Mouse (Mus musculus) forebrain, embryonic 10.5 days (tissue): ENCODE data around the gene Rbm20. TPM values are rescaled to one million over a fixed set of nuclear protein-coding genes. Genes with fewer than 3 reads are reported as not detected.

ENCODE experiments used
- DNase-seq: peaks from one replicate; pipeline ENCODE4 v3.0.0-alpha.2; 2017; ENCODE audit warnings: low spot score; ENCODE audit errors: extremely low spot score
- H3K27ac ChIP-seq: fragments of 300-500 bp; sonication (generic); 2 replicates; pipeline ENCODE4 v1.5.1; 2016; ENCODE audit warnings: mild to moderate bottlenecking
- H3K27me3 ChIP-seq: fragments of 300-500 bp; sonication (generic); 2 replicates; pipeline ENCODE4 v1.6.1; 2016; ENCODE audit warnings: mild to moderate bottlenecking; ENCODE audit not compliant: poor library complexity, severe bottlenecking
- H3K36me3 ChIP-seq: fragments of 300-500 bp; sonication (generic); replicated peaks from 2 replicates; pipeline ENCODE4 v1.6.1; 2016; ENCODE audit warnings: mild to moderate bottlenecking, moderate library complexity
- H3K4me1 ChIP-seq: fragments of 300-500 bp; sonication (generic); 2 replicates; pipeline ENCODE4 v1.6.1; 2016
- H3K4me3 ChIP-seq: fragments of 300-500 bp; sonication (generic); 2 replicates; pipeline ENCODE4 v1.5.1; 2016; ENCODE audit warnings: mild to moderate bottlenecking, moderate library complexity
- H3K9me3 ChIP-seq: fragments of 300-500 bp; sonication (generic); 2 replicates; pipeline ENCODE4 v1.6.1; 2016; ENCODE audit warnings: mild to moderate bottlenecking, moderate library complexity
- WGBS: fragments of 180-500 bp; shearing (Covaris S2); methylation state at CpG from one replicate; pipeline ENCODE4 v1.1.7; 2016; 5-methylcytosine and 5-hydroxymethylcytosine counted together
- polyA plus RNA-seq: library from polyadenylated mRNA; unstranded; fragments of >200 nt; fragmentation: Nextera tagmentation; extraction: Ambion mirVana; gene quantifications from 2 replicates; pipeline ENCODE4 v1.2.1, GENCODE M21; 2016

Gene Rbm20
- polyA plus RNA-seq, 1 experiment from 2014 or later: 1.6 TPM

DNA sequence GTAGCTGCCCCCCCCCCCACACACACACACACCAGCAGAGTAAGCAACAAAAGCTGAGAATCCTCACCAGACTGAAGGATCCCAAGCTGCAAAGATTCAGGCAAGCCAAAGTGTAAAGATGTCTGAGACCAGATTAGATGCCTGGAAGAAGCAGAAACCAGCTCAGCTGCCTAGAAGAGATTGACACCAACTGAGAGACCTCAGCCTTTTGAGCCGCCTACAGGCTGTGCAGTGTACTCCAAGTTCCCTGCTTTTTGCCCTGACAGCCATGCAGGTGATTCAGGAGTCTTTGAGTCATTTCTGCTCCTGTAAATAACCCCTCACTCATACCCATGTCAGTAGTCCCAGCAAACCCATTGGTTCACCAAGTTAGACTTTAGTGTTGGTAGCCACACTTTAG, 203.4 kb downstream of the Rbm20 start:
- Histone ChIP-seq H3K4me3 (no peak overlapping the region), H3K4me1 (peaks cover 10% of the 10 kb centered on the region), H3K27me3 (no peaks in the 10 kb centered on the region), H3K27ac (no peak overlapping the region), H3K36me3 (no peaks in the 10 kb centered on the region), H3K9me3 (no peaks in the 10 kb centered on the region)
- no peak for DNase-seq
- WGBS: 80% methylated on average over 1 of the region's 1 CpGs

DNA sequence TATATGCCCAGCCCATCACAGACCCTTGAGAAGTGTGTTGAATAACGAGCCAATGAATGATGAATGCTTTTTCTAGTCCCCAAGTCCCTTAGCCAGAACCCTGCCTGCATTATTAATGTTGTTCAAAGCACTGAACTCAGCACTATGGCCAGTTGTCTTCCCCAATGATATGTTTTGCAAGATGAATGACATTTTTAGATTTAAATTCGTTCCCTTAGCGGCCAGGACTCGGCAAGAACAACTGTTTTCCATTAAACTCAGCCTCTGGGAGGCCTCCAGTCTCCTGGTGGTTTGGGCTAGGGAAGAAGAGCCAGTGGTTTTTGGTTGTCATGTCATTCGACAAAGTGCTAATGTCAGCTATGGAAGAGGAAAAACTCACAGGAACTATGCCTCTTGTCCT, 204.7 kb downstream of the Rbm20 start:
- H3K4me3 ChIP-seq: no peak overlapping the region
- peaks cover 13% of the 10 kb centered on the region for H3K4me1 ChIP-seq
- H3K27ac ChIP-seq: no peak overlapping the region
- 75% methylated on average over 5 of the region's 5 CpGs for WGBS
- no peaks in the 10 kb centered on the region for H3K27me3 ChIP-seq
- DNase-seq: no peak
- no peaks in the 10 kb centered on the region for H3K9me3 ChIP-seq
- no peaks in the 10 kb centered on the region for H3K36me3 ChIP-seq

GRCm38 (mm10) chr19:53885450-53885849, 208.3 kb downstream of the Rbm20 start:
- H3K36me3 ChIP-seq: no peaks in the 10 kb centered on the region
- peak; percentile 30 for DNase-seq
- H3K4me1 ChIP-seq: peaks cover 13% of the 10 kb centered on the region
- no peak overlapping the region; the same call in 1 of the 2 replicates for H3K4me3 ChIP-seq
- no peaks in the 10 kb centered on the region for H3K9me3 ChIP-seq
- 20% methylated on average over 10 of the region's 10 CpGs for WGBS
- H3K27me3 ChIP-seq: no peaks in the 10 kb centered on the region
- peak overlapping the region; percentile 66 for H3K27ac ChIP-seq

DNA sequence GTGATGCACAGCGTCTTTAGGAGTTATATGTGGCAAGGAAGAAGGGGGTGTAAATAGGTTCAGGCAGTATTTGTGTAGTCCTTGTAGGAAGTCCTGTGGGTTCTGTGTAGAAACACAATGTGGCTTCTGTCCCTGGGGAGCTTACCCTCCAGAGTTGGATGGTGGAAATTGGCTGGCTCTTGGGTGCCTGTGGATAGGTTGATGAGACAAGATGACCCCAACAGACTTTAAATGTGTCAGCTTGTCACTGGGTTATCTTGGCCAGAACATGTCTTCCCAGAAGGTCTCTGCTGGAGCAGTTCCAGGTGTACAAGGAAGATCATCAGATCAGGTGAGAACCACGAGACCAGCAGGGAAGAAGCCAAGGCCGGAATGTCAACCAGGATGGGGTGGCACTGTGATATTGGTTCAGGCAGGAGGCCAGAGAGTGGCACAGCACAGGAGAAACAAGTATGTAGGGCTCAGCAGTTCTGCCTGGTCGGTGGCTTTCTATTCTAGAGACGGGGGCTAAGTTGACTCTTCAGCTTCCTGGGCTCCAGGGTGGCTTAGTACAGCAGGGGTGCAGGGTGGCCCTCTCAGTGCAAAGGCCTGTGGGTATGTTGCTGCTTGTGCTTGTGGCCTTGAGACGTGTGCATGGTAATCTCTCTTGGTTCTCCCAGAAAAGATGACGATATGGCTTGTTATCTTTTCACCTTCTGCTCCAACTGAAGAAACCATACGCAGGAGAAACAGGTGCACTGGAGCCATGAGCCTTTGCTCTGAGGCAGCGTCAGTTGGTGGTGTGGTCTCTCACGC, 209.7 kb downstream of the Rbm20 start:
- Histone ChIP-seq H3K27me3 (no peaks in the 10 kb centered on the region), H3K4me3 (no peak overlapping the region), H3K27ac (0 out of 2 replicates have a peak overlapping the region, but pooled peaks have one; percentile 5), H3K9me3 (no peaks in the 10 kb centered on the region), H3K4me1 (peaks cover 19% of the 10 kb centered on the region), H3K36me3 (no peaks in the 10 kb centered on the region)
- DNase-seq: no peak
- 91% methylated on average over 10 of the region's 10 CpGs for WGBS

DNA sequence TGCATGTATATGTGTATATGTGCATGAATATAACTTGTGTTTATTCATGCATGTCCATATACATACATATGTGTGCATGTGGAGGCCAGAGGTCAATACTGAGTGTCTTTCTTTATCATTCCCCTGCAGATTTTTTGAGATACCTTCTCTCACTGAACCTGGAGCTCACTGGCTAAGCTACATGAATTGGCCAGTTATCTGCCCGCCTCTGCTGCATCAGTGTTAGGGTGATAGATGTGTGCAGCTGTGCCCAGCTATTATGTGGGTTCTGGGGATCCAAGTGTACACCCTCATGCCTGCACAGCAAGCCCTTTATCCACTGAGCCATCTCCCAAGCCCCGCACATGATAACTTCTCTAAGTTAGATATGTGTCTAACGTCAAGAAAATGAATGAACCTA, 210.7 kb downstream of the Rbm20 start:
- no peaks in the 10 kb centered on the region for H3K9me3 ChIP-seq
- H3K27me3 ChIP-seq: no peaks in the 10 kb centered on the region
- WGBS: 90% methylated on average over 3 of the region's 3 CpGs
- peaks cover 26% of the 10 kb centered on the region for H3K4me1 ChIP-seq
- no peak overlapping the region for H3K27ac ChIP-seq
- H3K36me3 ChIP-seq: no peaks in the 10 kb centered on the region
- no peak for DNase-seq
- no peak overlapping the region for H3K4me3 ChIP-seq

DNA sequence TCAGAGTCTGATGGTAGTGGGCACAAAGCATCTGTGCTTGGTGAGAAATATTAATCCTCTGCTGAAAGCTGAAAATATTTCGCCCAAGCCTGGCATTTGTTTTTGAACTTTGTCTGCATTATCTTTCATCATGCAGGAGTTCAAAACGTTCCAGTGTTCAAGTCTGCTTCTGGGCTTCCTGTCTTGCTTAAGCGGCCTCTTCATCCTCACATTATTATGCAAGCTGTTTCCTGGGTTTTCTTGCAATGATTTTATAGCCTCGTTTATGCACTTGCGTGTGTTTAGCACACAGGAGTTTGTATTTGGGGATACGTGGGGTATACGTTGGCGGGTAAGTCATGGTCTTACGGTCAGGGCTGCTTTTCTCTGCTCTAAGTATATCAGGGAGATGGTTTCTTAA, 211.2 kb downstream of the Rbm20 start:
- Histone ChIP-seq H3K36me3 (no peaks in the 10 kb centered on the region), H3K9me3 (no peaks in the 10 kb centered on the region), H3K4me3 (no peak overlapping the region), H3K4me1 (peaks cover 29% of the 10 kb centered on the region), H3K27ac (no peak overlapping the region), H3K27me3 (no peaks in the 10 kb centered on the region)
- no peak for DNase-seq
- WGBS: 87% methylated on average over 9 of the region's 9 CpGs

DNA sequence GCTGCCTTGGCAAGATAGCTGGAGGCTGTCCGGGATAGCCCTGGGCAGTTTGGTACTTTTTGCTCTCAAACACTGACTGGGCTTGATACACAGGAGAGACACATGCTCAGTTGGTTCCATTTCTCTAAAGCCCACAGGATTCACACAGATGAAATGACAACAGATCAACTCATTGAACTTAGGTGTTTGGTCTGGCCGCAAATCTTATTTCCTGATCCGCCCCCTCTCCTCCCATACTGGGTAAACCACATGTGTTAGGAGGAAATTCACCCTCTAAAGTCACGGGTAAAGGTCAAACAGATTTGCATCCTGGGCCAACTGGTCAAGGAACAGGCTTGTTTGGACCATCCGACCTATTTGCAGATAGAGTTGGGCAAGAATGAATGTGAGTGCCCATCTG, 212.4 kb downstream of the Rbm20 start:
- Histone ChIP-seq H3K27me3 (no peaks in the 10 kb centered on the region), H3K36me3 (no peaks in the 10 kb centered on the region), H3K27ac (no peak overlapping the region), H3K4me1 (peaks cover 29% of the 10 kb centered on the region), H3K9me3 (no peaks in the 10 kb centered on the region), H3K4me3 (no peak overlapping the region)
- no peak for DNase-seq
- 77% methylated on average over 5 of the region's 5 CpGs for WGBS

GRCm38 (mm10) chr19:53890274-53890673, 213.2 kb downstream of the Rbm20 start:
- no peak overlapping the region for H3K4me3 ChIP-seq
- no peak overlapping the region for H3K27ac ChIP-seq
- no peaks in the 10 kb centered on the region for H3K36me3 ChIP-seq
- H3K4me1 ChIP-seq: peaks cover 23% of the 10 kb centered on the region
- H3K27me3 ChIP-seq: no peaks in the 10 kb centered on the region
- H3K9me3 ChIP-seq: no peaks in the 10 kb centered on the region
- WGBS: 56% methylated on average over 5 of the region's 5 CpGs
- DNase-seq: no peak

DNA sequence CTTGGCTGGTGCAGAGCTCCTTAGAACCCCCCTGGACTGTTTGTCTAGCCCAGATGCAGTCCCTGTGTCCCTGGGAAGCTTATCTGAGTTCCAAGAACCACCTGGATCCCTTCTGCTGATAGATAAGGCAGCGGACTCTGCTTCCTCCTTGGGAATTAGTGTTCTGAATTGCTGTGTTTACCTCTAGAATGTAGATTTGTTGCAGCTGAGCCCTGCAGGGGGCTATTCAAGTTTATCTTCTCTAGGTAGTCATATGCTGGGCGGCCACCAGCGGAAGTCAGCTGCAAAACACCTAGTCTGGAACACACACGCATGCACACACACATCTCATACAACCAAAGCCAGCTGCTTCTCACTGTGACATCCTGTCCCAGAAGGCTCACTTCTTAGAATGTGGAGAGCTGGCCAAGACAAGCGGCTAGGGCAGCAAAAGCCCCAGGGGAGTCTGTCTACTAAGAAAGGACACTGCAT, 213.7 kb downstream of the Rbm20 start:
- Histone ChIP-seq H3K4me1 (peaks cover 18% of the 10 kb centered on the region), H3K4me3 (no peak overlapping the region), H3K9me3 (no peaks in the 10 kb centered on the region), H3K36me3 (no peaks in the 10 kb centered on the region), H3K27me3 (no peaks in the 10 kb centered on the region), H3K27ac (no peak overlapping the region)
- no peak for DNase-seq
- WGBS: 76% methylated on average over 5 of the region's 5 CpGs

DNA sequence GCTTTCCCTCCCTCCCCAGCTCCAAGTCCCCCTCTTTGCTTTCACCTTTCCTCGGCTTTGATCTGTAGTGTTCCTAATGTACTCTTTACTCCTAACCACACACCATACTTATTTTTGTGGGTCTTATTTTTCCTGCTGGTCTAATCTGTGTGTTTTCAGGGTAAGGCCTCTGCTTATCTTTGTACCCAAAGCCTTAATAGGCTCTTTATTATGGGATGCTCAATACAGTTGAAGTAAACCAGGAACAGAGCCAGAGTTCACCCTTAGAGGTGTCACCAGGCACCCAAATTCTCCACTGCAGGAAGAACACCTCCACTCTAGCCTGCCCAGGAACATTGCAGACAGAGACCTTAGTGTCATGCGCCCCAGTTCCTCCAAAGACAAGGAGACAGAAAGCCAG, 214.5 kb downstream of the Rbm20 start:
- DNase-seq: no peak
- no peaks in the 10 kb centered on the region for H3K27me3 ChIP-seq
- H3K27ac ChIP-seq: no peak overlapping the region
- no peak overlapping the region for H3K4me3 ChIP-seq
- H3K9me3 ChIP-seq: no peaks in the 10 kb centered on the region
- peaks cover 16% of the 10 kb centered on the region for H3K4me1 ChIP-seq
- H3K36me3 ChIP-seq: no peaks in the 10 kb centered on the region
- 92% methylated on average over 2 of the region's 2 CpGs for WGBS

DNA sequence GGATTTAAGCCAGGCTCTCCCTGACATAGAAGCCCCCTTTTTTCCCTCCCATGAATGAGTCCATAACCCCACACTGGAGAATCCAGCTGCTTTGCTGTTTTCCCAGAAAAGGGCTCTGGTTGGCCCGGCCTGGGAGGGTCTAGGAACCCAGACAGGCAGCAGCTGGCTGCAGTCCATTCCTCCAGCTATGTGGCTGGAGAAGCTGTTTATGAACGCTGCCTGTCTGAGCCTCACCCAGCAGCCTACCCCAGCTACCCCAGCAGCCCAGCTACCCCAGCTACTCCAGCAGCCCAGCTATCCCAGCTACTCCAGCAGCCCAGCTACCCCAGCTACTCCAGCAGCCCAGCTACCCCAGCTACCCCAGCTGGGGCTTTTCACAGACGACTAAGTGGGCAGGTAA, 215.0 kb downstream of the Rbm20 start, which contains the start of gene Pdcd4:
Pdcd4 (plus strand) TSS at position 171 of the 400 bp plus-strand sequence.
- H3K4me3 ChIP-seq: no peak within 1 kb of the TSS
- H3K27ac ChIP-seq: peak within 1 kb of the TSS; percentile 11; the same call in 1 of the 2 replicates
- no peaks in the 10 kb centered on the region for H3K36me3 ChIP-seq
- 59% methylated on average over 3 of the region's 3 CpGs for WGBS
- H3K9me3 ChIP-seq: no peaks in the 10 kb centered on the region
- H3K4me1 ChIP-seq: peaks cover 16% of the 10 kb centered on the region
- DNase-seq: no peak
- H3K27me3 ChIP-seq: no peaks in the 10 kb centered on the region

DNA sequence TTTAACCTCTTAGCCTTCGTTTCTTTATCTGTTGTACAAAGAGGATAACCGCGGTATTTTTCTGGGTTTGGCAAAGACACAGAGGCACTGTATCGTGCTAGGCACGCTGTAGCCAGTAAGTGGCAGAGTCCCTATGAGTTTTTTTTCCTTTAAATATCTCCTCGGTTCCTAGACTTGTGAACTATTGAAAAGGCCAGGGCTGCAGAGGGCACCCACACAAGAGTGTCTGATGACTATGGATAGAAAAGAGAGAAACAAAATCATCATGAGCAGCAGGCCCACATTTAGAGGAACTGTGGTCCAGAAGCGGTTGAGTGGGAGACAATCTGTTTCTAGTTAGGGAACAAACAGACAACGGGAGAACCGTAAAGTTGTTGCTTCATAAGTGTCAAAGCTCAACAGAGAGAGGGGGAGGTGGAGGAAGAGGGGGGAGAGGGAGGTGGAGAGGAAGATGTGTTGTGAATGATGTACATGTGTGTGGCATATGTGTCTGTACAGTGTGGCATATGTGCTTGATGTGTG, 215.8 kb downstream of the Rbm20 start:
- Histone ChIP-seq H3K27ac (no peak overlapping the region), H3K4me1 (peaks cover 16% of the 10 kb centered on the region), H3K36me3 (no peaks in the 10 kb centered on the region), H3K4me3 (no peak overlapping the region), H3K27me3 (no peaks in the 10 kb centered on the region), H3K9me3 (no peaks in the 10 kb centered on the region)
- 75% methylated on average over 9 of the region's 9 CpGs for WGBS
- DNase-seq: no peak

DNA sequence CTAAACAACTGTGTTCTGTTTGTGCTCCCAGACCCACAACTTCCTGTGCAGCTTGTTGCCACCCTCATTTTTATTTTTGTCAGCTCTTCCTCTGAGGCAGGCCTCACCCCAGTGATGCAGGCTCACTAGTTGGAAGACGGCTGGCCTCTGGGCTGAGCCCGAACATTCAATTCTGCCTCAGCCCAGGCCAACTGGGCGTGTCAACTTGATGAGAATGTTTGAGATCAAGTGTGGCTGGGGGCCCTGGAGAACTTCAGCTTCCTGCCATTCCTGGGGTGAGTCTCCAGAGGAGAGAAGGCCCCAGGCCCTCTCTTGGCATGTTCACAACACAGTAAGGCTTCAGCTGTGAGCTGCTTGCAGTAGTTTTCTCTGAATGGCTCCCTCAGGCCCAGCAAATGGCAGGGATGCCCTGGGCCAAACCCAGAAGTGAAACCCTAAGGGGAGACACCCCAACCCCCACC, 216.6 kb downstream of the Rbm20 start:
- no peak for DNase-seq
- no peaks in the 10 kb centered on the region for H3K27me3 ChIP-seq

More for the DNA sequence above, 216.6 kb downstream of the Rbm20 start:
- no peaks in the 10 kb centered on the region for H3K36me3 ChIP-seq
- no peak overlapping the region for H3K27ac ChIP-seq
- H3K9me3 ChIP-seq: no peaks in the 10 kb centered on the region
- H3K4me3 ChIP-seq: no peak overlapping the region
- WGBS: 82% methylated on average over 3 of the region's 3 CpGs
- H3K4me1 ChIP-seq: peaks cover 16% of the 10 kb centered on the region
